Comparison of ENCODE assay signal across 21 mouse cellular contexts in genomic region chr4:104463781-104464170, GRCm38 (mm10).
DNase-seq lines count a peak whose midpoint lies in the region; ATAC-seq and TF ChIP-seq lines count a peak whose summit lies in the region.
"Had no signal": no experiment of that assay in that cellular context is flagged by ENCODE, and none has a peak within 500 bp of the region (broad histone marks: within the 10 kb centered on the region; RNA-seq: fewer than 3 reads in every experiment).

No protein-coding gene starts in this region.

- TF ChIP-seq EP300 in stomach, postnatal 0 days (optimal IDR thresholded peaks at IDR 0.05) = no peak

- no peak overlapping the region for H3K27ac ChIP-seq in heart, embryonic 11.5 days (ENCODE audit: low read depth, low read length)
- 0 out of 2 replicates have a peak overlapping the region, but pooled peaks have one; percentile 17 for H3K27ac ChIP-seq in limb, embryonic 12.5 days
- no peak overlapping the region for H3K27ac ChIP-seq in limb, embryonic 10.5 days
- no peak overlapping the region for H3K27ac ChIP-seq in stomach, embryonic 15.5 days
- no peak overlapping the region for H3K27ac ChIP-seq in stomach, postnatal 0 days (replicated peaks)
- H3K27ac ChIP-seq: embryonic facial prominence, embryonic 10.5 days; heart, embryonic 15.5 days; hindbrain, embryonic 14.5 days; limb, embryonic 15.5 days; liver, embryonic 14.5 days had no signal

- no peaks in the 10 kb centered on the region for H3K27me3 ChIP-seq in heart, embryonic 11.5 days (ENCODE audit: control insufficient read depth, insufficient read depth, low read length)
- H3K27me3 ChIP-seq in limb, embryonic 12.5 days = no peaks in the 10 kb centered on the region
- no peaks in the 10 kb centered on the region for H3K27me3 ChIP-seq in limb, embryonic 10.5 days (ENCODE audit: low read depth, poor library complexity, severe bottlenecking)
- no peaks in the 10 kb centered on the region for H3K27me3 ChIP-seq in stomach, embryonic 15.5 days (replicated peaks)
- no peaks in the 10 kb centered on the region for H3K27me3 ChIP-seq in stomach, postnatal 0 days (ENCODE audit: control insufficient read depth, insufficient read depth, low read length)
- H3K27me3 ChIP-seq: heart, embryonic 15.5 days had no signal

- no peaks in the 10 kb centered on the region for H3K4me1 ChIP-seq in heart, embryonic 11.5 days (ENCODE audit: control insufficient read depth, insufficient read depth, low read length)
- H3K4me1 ChIP-seq in limb, embryonic 12.5 days (replicated peaks) = peaks cover 29% of the 10 kb centered on the region
- H3K4me1 ChIP-seq in limb, embryonic 10.5 days = peaks cover 31% of the 10 kb centered on the region
- H3K4me1 ChIP-seq in stomach, embryonic 15.5 days = no peaks in the 10 kb centered on the region
- no peaks in the 10 kb centered on the region for H3K4me1 ChIP-seq in stomach, postnatal 0 days (replicated peaks; ENCODE audit: control insufficient read depth, insufficient read depth)
- H3K4me1 ChIP-seq: heart, embryonic 15.5 days; limb, embryonic 15.5 days had no signal

- H3K4me2 ChIP-seq in heart, embryonic 11.5 days = no peak overlapping the region
- no peak overlapping the region for H3K4me2 ChIP-seq in limb, embryonic 12.5 days
- no peak overlapping the region for H3K4me2 ChIP-seq in stomach, embryonic 15.5 days
- no peak overlapping the region for H3K4me2 ChIP-seq in stomach, postnatal 0 days (replicated peaks; ENCODE audit: low read depth)
- H3K4me2 ChIP-seq: heart, embryonic 15.5 days; hindbrain, embryonic 14.5 days; limb, embryonic 15.5 days had no signal

- peak; percentile 81 for DNase-seq in heart, adult 11 months
- no peak for DNase-seq in limb, embryonic 10.5 days (ENCODE audit: low spot score)
- no peak for DNase-seq in stomach, postnatal 0 days (ENCODE audit: low spot score)
- no peak for DNase-seq in spleen, adult 18-20 months
- DNase-seq: adrenal gland, postnatal 36 days; cerebellum, postnatal 10 days; forebrain, postnatal 0 days; gastrocnemius, postnatal 25 days; heart, postnatal 36 days; kidney, adult 11 months; layer of hippocampus, adult 9-11 months; right cerebral cortex, postnatal 4 days had no signal

- no peak for ATAC-seq in heart, embryonic 11.5 days (replicated peaks; ENCODE audit: insufficient number of reproducible peaks, low FRiP score, low TSS enrichment)
- no peak; the same call in 1 of the 2 replicates for ATAC-seq in limb, embryonic 12.5 days (ENCODE audit: insufficient number of reproducible peaks, insufficient read depth, low FRiP score, low TSS enrichment, low read depth)
- ATAC-seq in stomach, embryonic 15.5 days (ENCODE audit: insufficient read depth, low FRiP score, low read depth) = peak; percentile 43; the same call in 1 of the 2 replicates
- ATAC-seq in stomach, postnatal 0 days (ENCODE audit: low FRiP score, low TSS enrichment) = no peak
- ATAC-seq: CD4-positive, CD25-positive, alpha-beta regulatory T cell, adult 4 months; forebrain, postnatal 0 days had no signal

- no peak overlapping the region for H3K9ac ChIP-seq in heart, embryonic 11.5 days (ENCODE audit: low read depth, low read length)
- H3K9ac ChIP-seq in limb, embryonic 12.5 days (replicated peaks) = no peak overlapping the region
- H3K9ac ChIP-seq in stomach, embryonic 15.5 days = no peak overlapping the region
- H3K9ac ChIP-seq in stomach, postnatal 0 days (ENCODE audit: low read length) = no peak overlapping the region
- H3K9ac ChIP-seq: forebrain, postnatal 0 days; heart, embryonic 15.5 days; hindbrain, embryonic 14.5 days; limb, embryonic 15.5 days; liver, embryonic 14.5 days had no signal

- TF ChIP-seq CTCF in stomach, postnatal 0 days (IDR thresholded peaks at IDR 0.05; ENCODE audit: low read depth) = no peak

- no peak overlapping the region for H3K4me3 ChIP-seq in heart, embryonic 11.5 days (ENCODE audit: low read depth, low read length)
- H3K4me3 ChIP-seq in limb, embryonic 12.5 days (replicated peaks) = no peak overlapping the region
- no peak overlapping the region for H3K4me3 ChIP-seq in limb, embryonic 10.5 days
- no peak overlapping the region for H3K4me3 ChIP-seq in stomach, embryonic 15.5 days (replicated peaks)
- no peak overlapping the region for H3K4me3 ChIP-seq in stomach, postnatal 0 days (ENCODE audit: low read depth, low read length)
- H3K4me3 ChIP-seq: embryonic facial prominence, embryonic 10.5 days; heart, embryonic 15.5 days; limb, embryonic 15.5 days had no signal

- no peaks in the 10 kb centered on the region for H3K36me3 ChIP-seq in heart, embryonic 11.5 days (ENCODE audit: control insufficient read depth, insufficient read depth, low read length)
- H3K36me3 ChIP-seq in limb, embryonic 12.5 days = no peaks in the 10 kb centered on the region
- H3K36me3 ChIP-seq in limb, embryonic 10.5 days = no peaks in the 10 kb centered on the region
- no peaks in the 10 kb centered on the region for H3K36me3 ChIP-seq in stomach, embryonic 15.5 days
- H3K36me3 ChIP-seq in stomach, postnatal 0 days (ENCODE audit: control insufficient read depth, insufficient read depth, low read length) = no peaks in the 10 kb centered on the region
- H3K36me3 ChIP-seq: embryonic facial prominence, embryonic 10.5 days; heart, embryonic 15.5 days; limb, embryonic 15.5 days had no signal

- WGBS in heart, embryonic 11.5 days (ENCODE audit: insufficient replicate concordance) = 70% methylated on average over 7 of the region's 7 CpGs
- 48% methylated on average over 7 of the region's 7 CpGs for WGBS in limb, embryonic 12.5 days
- WGBS in limb, embryonic 10.5 days = 77% methylated on average over 7 of the region's 7 CpGs
- 43% methylated on average over 7 of the region's 7 CpGs for WGBS in stomach, embryonic 15.5 days
- 41% methylated on average over 7 of the region's 7 CpGs for WGBS in stomach, postnatal 0 days

- no peaks in the 10 kb centered on the region for H3K9me3 ChIP-seq in heart, embryonic 11.5 days (replicated peaks; ENCODE audit: control insufficient read depth, low read length)
- H3K9me3 ChIP-seq in limb, embryonic 12.5 days = no peaks in the 10 kb centered on the region
- H3K9me3 ChIP-seq in limb, embryonic 10.5 days (replicated peaks) = no peaks in the 10 kb centered on the region
- H3K9me3 ChIP-seq in stomach, embryonic 15.5 days = no peaks in the 10 kb centered on the region
- H3K9me3 ChIP-seq in stomach, postnatal 0 days (ENCODE audit: control insufficient read depth, low read length) = no peaks in the 10 kb centered on the region
- H3K9me3 ChIP-seq: embryonic facial prominence, embryonic 10.5 days; heart, embryonic 15.5 days; limb, embryonic 15.5 days had no signal
